Mouse (Mus musculus): ENCODE measurements around the gene Gmnn. TPM values are rescaled to one million over a fixed set of nuclear protein-coding genes. Genes with fewer than 3 reads are reported as not detected.
"Not testable (repeated sequence)": the region's sequence is repeated elsewhere in the genome, so short reads cannot be mapped to it uniquely, and the experiment has no call there.

Gene Gmnn
- polyA plus RNA-seq, 1 experiment from 2014 or later = 113 TPM

DNA sequence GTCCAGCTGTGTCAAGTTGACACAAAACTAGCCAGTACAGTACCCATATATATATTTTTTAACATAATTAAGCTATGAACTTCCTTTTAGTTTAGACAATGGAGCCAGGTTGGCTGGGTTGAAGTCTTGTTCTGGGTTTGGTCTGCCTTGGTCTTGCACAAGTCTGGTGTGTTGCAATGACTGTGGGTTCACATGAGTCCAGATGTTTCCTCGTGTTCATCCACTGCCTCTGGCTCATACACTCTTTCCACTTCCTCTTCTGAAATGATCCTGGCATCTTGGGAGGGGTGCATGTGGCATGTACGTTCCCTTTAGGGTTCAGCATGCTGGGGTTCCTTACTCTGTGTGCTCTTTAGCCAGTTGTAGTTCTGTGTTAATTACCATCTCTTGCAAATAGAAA is 29.6 kb upstream of the Gmnn start:
- 0 out of 2 replicates have a peak, but pooled peaks have one; percentile 22 for ATAC-seq (ENCODE audit: insufficient read depth)
- Histone ChIP-seq H3K4me3 (replicated peaks) (no peak overlapping the region), H3K9ac (no peak overlapping the region), H3K36me3 (replicated peaks) (no peaks in the 10 kb centered on the region), H3K4me1 (replicated peaks) (no peaks in the 10 kb centered on the region; the same call in 1 of the 2 replicates), H3K27me3 (no peaks in the 10 kb centered on the region), H3K9me3 (replicated peaks) (no peaks in the 10 kb centered on the region), H3K4me2 (no peak overlapping the region), H3K27ac (replicated peaks) (no peak overlapping the region)
- 12% methylated on average over 2 of the region's 2 CpGs for WGBS (ENCODE audit: insufficient replicate concordance)

DNA sequence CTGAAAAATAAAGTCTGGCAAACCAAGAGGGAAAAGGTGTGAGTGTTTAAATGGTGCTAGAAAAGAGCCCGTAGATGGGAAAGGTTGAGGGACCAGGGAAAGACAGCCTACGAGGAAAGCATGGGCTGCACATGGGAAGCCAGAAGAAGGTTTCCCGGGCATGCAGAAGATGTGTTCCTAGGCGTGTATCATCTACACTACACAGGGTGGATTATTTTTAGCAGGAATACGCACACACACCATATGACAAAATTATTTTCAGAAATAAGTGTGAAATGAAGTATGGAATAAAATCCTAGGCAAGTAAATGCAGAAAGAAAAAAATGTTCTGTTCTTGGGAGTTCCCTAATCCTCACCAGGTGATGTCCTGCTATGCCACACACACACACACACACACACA is 25.8 kb upstream of the Gmnn start:
- Histone ChIP-seq H3K27ac (replicated peaks) (no peak overlapping the region), H3K36me3 (replicated peaks) (no peaks in the 10 kb centered on the region), H3K4me1 (replicated peaks) (no peaks in the 10 kb centered on the region; the same call in 1 of the 2 replicates), H3K9me3 (replicated peaks) (no peaks in the 10 kb centered on the region), H3K4me2 (no peak overlapping the region), H3K4me3 (replicated peaks) (no peak overlapping the region), H3K9ac (no peak overlapping the region), H3K27me3 (no peaks in the 10 kb centered on the region)
- no peak for ATAC-seq (ENCODE audit: insufficient read depth)
- 64% methylated on average over 5 of the region's 5 CpGs for WGBS (ENCODE audit: insufficient replicate concordance)

DNA sequence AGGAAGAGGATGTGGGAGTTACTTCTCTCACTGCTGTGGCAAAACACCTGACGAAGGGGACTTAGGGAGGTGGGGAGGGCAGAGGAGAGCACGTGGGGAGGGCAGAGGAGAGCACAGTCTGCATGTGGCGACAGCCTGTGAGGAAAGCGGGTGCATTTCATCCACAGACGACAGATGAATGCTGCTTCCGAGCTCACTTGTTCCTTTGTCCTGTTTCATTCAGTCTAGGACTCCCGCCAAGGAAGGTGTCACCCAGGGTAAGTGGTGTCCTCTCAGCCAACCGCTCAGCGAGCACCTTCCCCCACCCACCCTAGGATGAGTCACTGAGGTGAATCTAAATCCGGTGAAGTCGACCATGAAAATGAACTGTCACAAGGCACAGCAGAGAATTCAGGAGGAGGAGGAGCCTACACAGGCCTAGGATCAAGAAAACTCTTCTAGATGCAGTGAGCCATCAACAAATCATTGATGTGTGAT is 24.3 kb upstream of the Gmnn start:
- H3K4me3 ChIP-seq (replicated peaks) = no peak overlapping the region
- no peaks in the 10 kb centered on the region for H3K9me3 ChIP-seq (replicated peaks)
- no peak overlapping the region for H3K4me2 ChIP-seq
- H3K4me1 ChIP-seq (replicated peaks) = no peaks in the 10 kb centered on the region
- H3K36me3 ChIP-seq (replicated peaks) = no peaks in the 10 kb centered on the region
- H3K27me3 ChIP-seq = no peaks in the 10 kb centered on the region
- WGBS (ENCODE audit: insufficient replicate concordance) = 51% methylated on average over 11 of the region's 11 CpGs
- no peak overlapping the region for H3K9ac ChIP-seq
- no peak overlapping the region for H3K27ac ChIP-seq (replicated peaks)
- ATAC-seq (ENCODE audit: insufficient read depth) = no peak

DNA sequence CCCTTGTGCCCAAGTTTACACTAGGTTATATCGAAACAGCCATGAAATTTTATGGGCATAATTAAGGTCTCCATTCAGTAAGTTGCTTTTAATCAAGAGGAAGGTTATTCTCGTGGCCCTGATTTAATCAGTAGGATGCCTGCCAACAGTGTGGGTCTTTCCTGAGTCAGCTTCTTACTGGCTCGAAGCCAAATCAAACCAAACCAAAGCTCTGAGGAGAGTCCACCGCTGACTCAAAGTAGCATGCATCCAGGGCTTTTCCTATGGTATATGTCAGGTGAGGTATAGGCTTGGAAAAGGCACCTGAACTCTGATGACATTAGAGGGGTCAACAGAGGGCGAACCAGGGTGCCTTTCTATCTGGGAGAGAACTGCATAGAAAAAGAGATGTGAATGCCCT is 20.2 kb upstream of the Gmnn start:
- H3K27ac ChIP-seq (replicated peaks) = no peak overlapping the region
- no peak for ATAC-seq (ENCODE audit: insufficient read depth)
- H3K9me3 ChIP-seq (replicated peaks) = no peaks in the 10 kb centered on the region
- no peaks in the 10 kb centered on the region for H3K36me3 ChIP-seq (replicated peaks)
- H3K9ac ChIP-seq = no peak overlapping the region
- WGBS (ENCODE audit: insufficient replicate concordance) = 51% methylated on average over 5 of the region's 5 CpGs
- no peak overlapping the region for H3K4me3 ChIP-seq (replicated peaks)
- no peaks in the 10 kb centered on the region for H3K4me1 ChIP-seq (replicated peaks)
- no peak overlapping the region for H3K4me2 ChIP-seq
- H3K27me3 ChIP-seq = no peaks in the 10 kb centered on the region

DNA sequence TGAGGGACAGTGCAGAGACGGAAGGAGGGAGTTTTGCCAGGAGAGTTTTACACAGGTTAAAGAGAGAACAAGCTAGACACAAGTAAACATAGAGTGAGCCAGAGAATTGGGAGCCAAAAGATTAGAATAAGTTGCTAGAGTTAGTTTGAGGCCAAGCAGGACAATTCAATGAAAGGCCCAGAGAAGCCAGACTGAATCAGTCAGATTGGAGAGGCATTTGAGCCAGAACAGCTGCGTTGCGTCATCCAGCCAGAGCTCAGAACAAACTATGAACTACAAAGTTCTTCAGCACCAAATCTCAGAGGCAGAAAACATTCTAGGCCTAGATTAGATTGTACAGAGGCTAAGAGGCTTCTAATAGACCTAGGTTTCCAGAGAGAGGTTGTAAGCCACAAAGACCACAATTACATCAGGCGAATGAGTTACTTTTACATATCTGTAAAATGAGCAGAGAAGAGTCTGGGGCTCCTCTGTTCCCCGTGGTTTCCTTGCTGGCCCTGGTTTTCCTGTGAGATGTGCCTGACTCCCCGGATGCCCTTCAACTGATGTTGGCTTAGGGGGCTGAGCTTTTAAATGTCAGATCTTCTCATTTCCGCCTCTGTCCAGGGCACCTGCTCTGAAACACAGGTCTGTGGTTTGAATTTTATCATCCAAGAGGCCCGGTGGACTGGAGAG is 17.1 kb upstream of the Gmnn start:
- Histone ChIP-seq H3K9ac (no peak overlapping the region), H3K27ac (replicated peaks) (no peak overlapping the region), H3K4me2 (no peak overlapping the region), H3K4me1 (replicated peaks) (no peaks in the 10 kb centered on the region), H3K4me3 (replicated peaks) (no peak overlapping the region), H3K36me3 (replicated peaks) (no peaks in the 10 kb centered on the region), H3K9me3 (replicated peaks) (no peaks in the 10 kb centered on the region), H3K27me3 (no peaks in the 10 kb centered on the region)
- ATAC-seq (ENCODE audit: insufficient read depth) = no peak
- WGBS (ENCODE audit: insufficient replicate concordance) = 41% methylated on average over 8 of the region's 8 CpGs

DNA sequence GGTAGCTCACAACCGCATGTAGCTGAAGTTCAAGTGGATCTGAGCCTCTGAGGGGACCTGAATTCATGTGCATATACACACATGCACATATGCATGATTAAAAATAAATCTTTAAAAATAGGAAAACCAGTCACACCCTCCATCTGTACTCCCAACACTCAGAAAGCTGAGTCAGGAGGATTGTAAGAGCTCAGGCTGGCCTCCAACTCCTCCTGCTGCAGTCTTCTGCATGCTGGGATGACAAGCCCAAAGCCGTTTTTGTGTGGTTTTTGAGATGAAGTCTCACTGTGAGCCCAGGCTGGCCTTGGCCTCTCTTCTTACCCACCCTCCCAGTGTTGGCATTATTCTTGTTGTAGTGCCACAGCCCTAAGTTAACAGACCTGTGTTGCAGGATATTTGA is 16.3 kb upstream of the Gmnn start:
- ATAC-seq (ENCODE audit: insufficient read depth) = no peak

DNA sequence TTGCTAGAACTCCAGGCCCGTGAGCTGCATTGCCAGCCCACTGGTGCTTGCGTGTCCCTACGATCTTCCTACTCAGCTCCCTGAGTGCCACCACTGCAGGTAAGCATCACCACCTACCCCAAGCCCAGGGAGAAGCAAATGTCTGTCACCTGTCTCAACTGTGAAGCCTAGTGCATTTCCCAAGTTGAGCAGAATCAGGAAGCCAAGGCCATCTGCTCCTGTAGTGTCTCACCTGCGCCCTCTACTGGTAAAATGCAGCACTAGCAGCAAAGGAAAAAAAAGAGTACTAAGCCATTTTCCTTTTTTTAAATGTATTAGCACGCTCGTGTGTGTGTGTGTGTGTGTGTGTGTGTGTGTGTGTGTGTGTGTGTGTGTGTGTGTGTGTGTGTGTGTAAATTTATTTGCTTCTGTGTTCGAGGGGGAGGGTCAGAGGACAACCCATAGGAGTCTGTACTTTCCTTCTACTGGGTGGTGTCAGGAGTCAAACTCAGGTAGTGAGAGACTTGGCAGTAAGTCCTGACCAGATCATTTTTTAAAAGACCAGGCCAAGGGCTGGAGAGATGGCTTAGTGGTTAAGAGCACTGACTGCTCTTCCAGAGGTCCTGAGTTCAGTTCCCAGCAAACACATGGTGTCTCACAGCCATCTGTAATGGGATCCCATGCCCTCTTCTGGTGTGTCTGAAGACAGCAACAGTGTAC is 14.6 kb upstream of the Gmnn start:
- Histone ChIP-seq H3K4me1 (replicated peaks) (no peaks in the 10 kb centered on the region), H3K9me3 (replicated peaks) (no peaks in the 10 kb centered on the region), H3K27ac (replicated peaks) (no peak overlapping the region), H3K4me3 (replicated peaks) (no peak overlapping the region), H3K27me3 (no peaks in the 10 kb centered on the region), H3K9ac (no peak overlapping the region), H3K36me3 (replicated peaks) (no peaks in the 10 kb centered on the region), H3K4me2 (no peak overlapping the region)
- WGBS (ENCODE audit: insufficient replicate concordance) = 37% methylated on average over 7 of the region's 7 CpGs
- ATAC-seq (ENCODE audit: insufficient read depth) = no peak

More for the DNA sequence above, 16.3 kb upstream of the Gmnn start:
- Histone ChIP-seq H3K4me1 (replicated peaks) (no peaks in the 10 kb centered on the region), H3K4me3 (replicated peaks) (no peak overlapping the region), H3K27me3 (no peaks in the 10 kb centered on the region), H3K36me3 (replicated peaks) (no peaks in the 10 kb centered on the region), H3K9ac (no peak overlapping the region), H3K9me3 (replicated peaks) (no peaks in the 10 kb centered on the region), H3K27ac (replicated peaks) (no peak overlapping the region), H3K4me2 (no peak overlapping the region)
- 56% methylated on average over 2 of the region's 2 CpGs for WGBS (ENCODE audit: insufficient replicate concordance)

DNA sequence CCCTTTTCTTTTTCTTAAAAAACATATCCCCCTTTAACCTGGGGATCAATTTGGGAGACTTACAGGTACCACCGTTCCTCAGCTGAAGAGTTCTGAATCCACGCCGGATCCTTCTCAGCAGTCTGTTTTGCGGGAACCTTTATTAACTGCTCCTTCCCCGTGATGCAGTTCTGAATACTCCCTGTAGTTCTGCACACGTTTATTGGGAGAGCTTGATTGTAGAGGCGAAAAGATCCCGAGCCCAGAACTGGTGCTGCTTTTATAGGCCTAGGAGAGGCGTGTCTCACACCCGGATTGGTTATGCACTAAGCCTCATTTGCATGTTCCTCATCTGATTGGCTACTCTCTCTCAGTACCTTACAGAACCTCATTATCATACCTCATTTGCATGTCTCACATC is 9.8 kb upstream of the Gmnn start:
- H3K4me2 ChIP-seq; H3K4me3 ChIP-seq (replicated peaks); ATAC-seq (ENCODE audit: insufficient read depth); H3K36me3 ChIP-seq (replicated peaks); H3K27me3 ChIP-seq; H3K9me3 ChIP-seq (replicated peaks); H3K9ac ChIP-seq; H3K4me1 ChIP-seq (replicated peaks); H3K27ac ChIP-seq (replicated peaks): not testable (repeated sequence)
- WGBS (ENCODE audit: insufficient replicate concordance) = 81% methylated on average over 10 of the region's 10 CpGs

DNA sequence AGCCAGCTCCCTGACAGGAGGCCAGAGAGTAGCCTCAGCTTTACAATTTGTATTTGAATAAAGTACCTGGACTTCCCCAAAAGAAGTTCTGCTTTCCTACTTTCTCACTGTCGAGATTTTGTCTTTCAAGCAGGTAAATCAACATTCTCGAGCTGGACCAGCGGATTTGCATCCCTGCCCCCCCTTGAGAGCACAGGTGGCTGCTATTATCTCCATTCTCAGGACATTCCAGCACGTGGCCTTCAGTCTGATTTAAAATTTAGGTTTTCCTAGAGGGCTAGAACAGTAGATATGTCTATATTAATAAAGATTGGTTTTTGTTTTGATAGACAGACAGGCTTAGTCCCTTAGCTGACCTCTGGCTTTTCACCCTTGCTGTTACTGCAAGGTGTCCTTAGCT is 6.1 kb upstream of the Gmnn start:
- not testable (repeated sequence) for H3K27me3 ChIP-seq; ATAC-seq (ENCODE audit: insufficient read depth); H3K4me2 ChIP-seq; H3K4me3 ChIP-seq (replicated peaks); H3K36me3 ChIP-seq (replicated peaks); H3K27ac ChIP-seq (replicated peaks); H3K4me1 ChIP-seq (replicated peaks); H3K9ac ChIP-seq; H3K9me3 ChIP-seq (replicated peaks)
- 53% methylated on average over 4 of the region's 4 CpGs for WGBS (ENCODE audit: insufficient replicate concordance)

DNA sequence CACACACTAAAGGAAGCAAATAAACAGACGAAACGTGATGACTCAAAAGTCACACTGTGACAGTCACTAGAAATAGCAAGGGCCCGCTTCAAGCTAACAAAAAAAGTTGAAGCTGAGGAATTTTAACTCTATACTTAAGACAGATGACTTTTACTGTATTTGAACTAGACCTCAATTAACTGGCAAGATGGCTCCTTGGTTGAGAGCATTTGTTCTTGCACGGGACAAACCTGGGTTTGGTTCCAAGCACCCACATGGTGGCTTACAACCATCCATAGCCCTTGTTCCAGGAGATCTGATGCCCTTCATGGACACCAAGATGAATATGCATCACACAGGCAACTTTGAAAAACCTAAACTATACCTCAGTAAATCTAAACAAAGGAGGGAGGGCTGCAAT is 531 bp upstream of the Gmnn start:
- H3K4me3 ChIP-seq (replicated peaks) = peak overlapping the region; percentile 99
- peaks cover 26% of the 10 kb centered on the region for H3K36me3 ChIP-seq (replicated peaks)
- H3K9me3 ChIP-seq (replicated peaks) = no peaks in the 10 kb centered on the region
- peak overlapping the region; percentile 84 for H3K4me2 ChIP-seq
- H3K27ac ChIP-seq (replicated peaks) = peak overlapping the region; percentile 99
- H3K4me1 ChIP-seq (replicated peaks) = peaks cover 40% of the 10 kb centered on the region
- WGBS (ENCODE audit: insufficient replicate concordance) = 11% methylated on average over 4 of the region's 4 CpGs
- peak overlapping the region; percentile 98 for H3K9ac ChIP-seq
- ATAC-seq (ENCODE audit: insufficient read depth) = no peak
- no peaks in the 10 kb centered on the region for H3K27me3 ChIP-seq

DNA sequence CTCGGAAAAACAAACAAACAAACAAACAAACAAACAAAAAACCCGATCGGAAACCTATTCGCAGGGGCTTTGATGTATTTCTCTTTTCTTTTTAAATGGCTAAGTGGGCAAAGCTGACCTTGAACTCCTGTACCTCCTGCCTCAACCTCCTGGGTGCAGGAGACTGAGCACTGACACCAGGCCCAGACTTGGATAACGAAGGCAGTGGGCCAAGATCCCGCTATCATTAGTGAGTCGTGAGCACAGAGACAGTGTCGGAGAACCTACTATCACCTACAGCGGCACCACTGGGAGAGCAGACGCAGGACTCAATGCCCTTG is 680 bp downstream of the Gmnn start:
- Histone ChIP-seq H3K36me3 (replicated peaks) (peaks cover 38% of the 10 kb centered on the region), H3K4me1 (replicated peaks) (peaks cover 40% of the 10 kb centered on the region), H3K27me3 (no peaks in the 10 kb centered on the region), H3K4me2 (peak overlapping the region; percentile 84), H3K27ac (replicated peaks) (peak overlapping the region; percentile 99), H3K9ac (peak overlapping the region; percentile 98), H3K4me3 (replicated peaks) (peak overlapping the region; percentile 99), H3K9me3 (replicated peaks) (no peaks in the 10 kb centered on the region)
- WGBS (ENCODE audit: insufficient replicate concordance) = 1% methylated on average over 10 of the region's 10 CpGs
- ATAC-seq (ENCODE audit: insufficient read depth) = no peak

Data from liver, embryonic 15.5 days (tissue).